Mouse (Mus musculus) left cerebral cortex, adult 9 months (tissue): ENCODE measurements at regions not wholly inside any gene's neighbourhood (a gene's known extent, or its start where the extent isn't known, plus 50 kb on each side); places are given as distances from the start of the nearest gene placed in this dataset.
"Not testable (repeated sequence)": the region's sequence is repeated elsewhere in the genome, so short reads cannot be mapped to it uniquely, and the experiment has no call there.

ENCODE experiments used
- DNase-seq, 2 experiments: peaks; one replicate each; pipeline ENCODE4 v3.0.0; 2022; ENCODE audit warnings: low spot score in 2 of 2

DNA sequence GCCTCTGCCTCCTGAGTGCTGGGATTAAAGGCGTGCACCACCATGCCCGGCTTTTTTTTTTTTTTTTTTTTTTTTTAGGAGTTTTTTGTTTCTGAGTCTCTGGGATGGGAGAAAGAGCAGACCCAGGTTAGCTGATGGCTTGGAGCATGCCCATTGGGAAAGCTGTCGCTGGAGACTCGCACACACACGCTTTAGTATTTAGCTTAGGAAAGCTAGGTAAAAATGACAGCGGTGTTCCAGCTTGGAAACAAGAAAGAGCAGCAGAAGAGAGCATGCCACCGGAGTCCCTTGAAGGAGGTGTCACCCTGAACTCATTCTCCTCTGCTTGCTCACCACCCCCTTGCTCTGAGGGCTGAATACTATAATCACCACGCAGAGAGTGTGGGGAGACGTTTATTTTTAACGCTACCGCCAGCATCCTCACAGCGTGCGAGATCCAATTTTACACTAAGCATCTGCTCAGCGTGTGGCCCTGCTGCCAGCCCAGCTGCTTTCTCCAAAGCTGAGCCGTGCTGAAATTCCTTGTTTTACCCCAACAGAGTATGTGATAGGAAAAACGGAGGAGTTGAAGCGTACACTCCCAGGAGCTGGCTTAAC is 95.9 kb upstream of the Map3k1 start:
- DNase-seq: peak; percentile 82 to 93

DNA sequence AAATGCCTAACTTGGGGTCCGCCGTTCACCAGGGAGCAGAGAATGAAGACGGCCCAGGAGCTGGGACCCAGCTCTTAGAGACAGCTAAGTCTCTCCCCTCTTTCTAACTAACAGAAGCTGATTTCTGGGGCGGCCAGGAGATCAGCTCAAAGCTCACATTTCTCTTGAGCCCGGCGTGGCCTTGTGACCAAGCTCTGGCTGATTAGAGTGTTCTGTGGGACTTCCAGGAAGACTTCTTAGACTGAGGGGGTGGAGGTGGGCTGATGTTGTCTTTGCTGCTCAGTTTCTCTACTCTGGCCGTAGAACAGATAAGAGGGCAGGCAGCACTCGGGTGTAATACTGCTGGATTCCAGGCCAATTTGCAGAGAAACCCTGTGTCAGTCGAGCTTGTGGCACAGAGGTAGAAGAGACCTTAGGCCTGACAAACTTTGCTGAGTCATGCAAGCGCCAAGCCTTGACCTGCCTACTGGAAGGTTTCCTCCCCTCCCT is 96.5 kb upstream of the Map3k1 start:
- no peak for DNase-seq

DNA sequence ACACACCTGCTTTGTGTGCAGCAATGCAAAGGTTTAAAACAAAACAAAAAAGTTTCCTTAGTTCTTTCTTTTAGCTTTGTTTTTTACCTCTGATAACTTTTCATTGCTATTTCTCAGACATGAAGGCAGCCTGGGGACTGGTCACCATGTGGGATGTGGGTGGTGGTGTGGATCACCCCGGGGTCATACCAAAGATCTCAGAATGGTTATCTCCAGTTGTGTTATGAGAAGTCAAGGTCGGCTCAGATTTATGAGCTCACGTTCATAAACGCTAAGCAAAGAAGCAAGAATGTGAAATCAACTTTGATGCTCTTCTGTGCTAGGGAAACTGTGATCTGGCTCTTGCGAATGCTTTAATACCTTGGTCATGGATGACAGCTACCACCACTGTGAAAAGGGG is 102.3 kb upstream of the Map3k1 start:
- DNase-seq: no peak

DNA sequence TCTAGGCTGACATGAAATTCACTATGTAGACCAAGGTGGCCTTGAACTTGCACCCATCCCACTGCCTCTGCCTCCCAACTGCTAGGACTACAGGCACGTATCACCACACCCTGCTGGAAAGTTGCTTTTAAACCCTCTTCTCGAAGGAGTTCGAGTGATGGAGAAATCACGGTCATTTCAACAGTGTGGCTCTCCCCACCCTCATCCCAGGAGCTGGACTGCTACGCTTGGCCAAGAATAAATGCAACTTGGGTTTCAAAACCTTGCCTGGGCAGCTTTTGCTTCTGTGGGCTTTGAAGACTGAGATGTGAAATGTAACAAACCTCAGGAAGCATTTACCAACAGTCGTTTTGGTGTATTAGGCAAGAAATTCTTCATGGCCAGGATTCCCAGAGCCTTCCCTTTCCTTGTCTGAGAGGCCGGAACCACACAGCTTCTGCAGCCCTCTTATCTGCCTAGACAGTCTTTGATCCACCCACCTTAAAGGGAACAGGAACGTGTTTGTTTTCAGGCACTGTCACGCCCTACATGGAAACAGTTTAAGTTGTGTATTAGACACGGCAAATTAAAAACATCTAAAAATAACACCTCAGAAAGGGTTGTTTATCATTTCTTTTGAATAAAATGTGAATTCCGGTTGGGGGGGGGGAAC is 103.0 kb upstream of the Map3k1 start:
- no peak for DNase-seq

DNA sequence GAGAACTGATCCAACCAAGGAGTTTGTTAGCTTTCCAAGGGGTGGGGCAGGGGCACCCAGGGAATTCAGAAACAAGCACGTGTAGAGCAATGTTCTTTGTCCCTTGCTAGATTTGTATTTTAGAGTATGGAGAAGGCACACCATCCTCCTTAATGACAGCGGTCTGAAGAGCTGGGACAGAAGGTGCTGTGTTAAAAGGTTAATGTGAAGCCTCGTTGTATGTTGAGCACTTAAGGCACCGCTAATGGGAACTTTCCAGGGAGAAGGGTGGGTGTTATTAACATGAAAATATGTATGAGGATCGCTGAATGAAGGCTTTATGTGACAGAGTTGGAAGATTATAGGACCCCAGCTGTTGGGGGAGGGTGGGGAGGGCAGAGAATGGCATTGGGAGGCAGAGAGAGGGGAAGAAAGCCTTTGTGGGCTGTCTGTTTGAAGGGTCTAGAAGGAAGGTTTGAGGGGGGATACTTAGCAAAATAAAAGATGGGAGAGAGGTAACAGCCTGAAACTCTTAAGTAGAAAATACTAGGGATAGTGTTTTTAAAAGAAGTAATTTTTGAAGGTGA is 105.6 kb upstream of the Map3k1 start:
- DNase-seq: no peak

DNA sequence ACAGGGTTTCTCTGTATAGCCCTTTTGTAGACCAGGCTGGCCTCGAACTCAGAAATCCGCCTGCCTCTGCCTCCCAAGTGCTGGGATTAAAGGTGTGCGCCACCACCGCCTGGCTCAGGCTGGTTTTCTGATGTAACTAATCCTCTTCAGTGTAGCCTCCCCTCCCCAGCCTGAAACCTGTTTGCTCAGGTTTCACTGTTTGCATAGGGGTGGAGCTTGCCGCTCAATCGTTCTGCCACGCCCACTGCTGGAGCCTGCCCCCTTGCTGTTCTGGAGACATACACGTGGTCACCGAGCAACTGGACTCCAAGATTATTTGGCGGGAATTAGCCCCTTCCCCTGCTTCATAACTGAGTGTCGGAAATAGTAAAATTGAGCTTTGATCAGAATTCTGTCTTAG is 110.6 kb upstream of the Map3k1 start:
- DNase-seq: not testable (repeated sequence)

DNA sequence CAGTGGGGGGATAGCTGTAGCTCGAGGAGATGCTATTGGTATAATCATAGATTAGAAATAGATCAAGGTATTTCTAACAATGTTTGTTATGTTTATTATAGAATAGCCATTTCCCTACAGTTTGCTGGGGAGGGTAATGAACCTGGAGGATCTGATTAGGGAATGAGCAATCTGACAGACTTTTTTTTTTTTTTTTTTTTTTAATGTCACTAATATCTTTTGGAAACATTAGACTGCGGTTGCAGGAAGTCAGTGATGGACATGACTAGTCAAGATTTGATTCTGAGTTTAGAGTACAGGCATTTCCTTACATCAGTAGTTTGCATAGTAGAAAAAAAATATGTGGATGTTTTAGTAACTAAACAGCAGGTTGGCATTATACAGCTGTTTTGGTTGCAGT is 111.7 kb upstream of the Map3k1 start:
- no peak for DNase-seq

DNA sequence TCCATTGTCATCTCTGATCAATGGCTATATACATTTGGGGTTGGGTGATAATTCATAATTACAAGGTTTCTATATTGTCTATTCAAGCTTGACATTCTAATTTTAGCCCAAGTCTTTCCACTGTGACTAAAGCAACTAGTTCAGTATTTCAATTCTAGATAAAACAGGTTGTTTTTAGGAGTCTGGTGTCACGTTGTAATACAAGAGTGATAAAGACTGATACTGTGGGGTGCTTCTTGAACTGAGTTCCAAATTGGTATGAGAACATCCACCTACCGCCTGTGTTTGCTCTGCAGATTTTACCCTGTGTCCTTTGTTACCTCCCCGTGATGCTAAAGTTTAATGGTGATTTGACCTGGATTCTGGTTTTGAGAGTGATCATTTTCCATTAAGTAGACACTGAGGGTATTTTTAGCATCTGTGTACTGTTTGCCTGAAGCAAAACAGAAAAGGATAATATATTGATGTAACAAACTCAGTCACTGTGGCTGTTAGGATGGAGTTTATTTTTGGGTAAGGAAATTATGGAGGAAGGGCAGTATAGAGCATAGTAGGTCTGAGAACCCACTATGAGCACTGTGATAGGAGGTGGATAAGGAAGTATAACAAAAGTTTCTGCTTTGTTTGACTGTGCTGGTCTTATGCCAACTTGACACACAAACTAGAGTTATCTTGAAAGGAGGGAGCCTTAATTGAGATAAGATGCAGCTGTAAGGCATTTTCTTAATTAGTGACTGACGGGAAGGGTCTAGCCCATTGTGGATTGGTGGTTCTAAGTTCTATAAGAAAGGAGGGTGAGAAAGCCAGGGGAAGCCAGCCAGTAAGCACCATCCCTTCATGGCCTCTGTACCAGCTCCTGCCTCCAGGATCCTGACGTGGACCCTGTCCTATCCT is 112.6 kb upstream of the Map3k1 start:
- DNase-seq: no peak

DNA sequence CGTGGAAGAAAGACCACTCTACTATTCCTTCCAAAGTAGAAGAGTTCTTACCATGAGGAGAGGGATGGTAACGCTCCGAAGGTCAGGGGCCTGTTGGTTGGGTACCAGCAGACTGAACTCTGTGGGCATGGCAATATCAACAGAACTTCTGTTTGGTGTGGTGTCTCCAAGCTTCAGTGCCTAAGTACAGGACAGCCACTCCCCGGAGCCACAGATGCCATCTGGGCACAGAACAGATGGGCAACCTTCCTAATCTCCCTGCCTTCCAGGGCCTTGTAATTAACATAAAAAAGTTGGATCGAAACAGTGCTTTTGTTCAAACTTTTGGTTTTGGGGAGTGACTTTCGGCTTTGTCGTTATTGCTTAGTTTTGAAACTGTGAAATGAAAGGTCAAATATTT is 116.6 kb upstream of the Map3k1 start:
- no peak for DNase-seq

DNA sequence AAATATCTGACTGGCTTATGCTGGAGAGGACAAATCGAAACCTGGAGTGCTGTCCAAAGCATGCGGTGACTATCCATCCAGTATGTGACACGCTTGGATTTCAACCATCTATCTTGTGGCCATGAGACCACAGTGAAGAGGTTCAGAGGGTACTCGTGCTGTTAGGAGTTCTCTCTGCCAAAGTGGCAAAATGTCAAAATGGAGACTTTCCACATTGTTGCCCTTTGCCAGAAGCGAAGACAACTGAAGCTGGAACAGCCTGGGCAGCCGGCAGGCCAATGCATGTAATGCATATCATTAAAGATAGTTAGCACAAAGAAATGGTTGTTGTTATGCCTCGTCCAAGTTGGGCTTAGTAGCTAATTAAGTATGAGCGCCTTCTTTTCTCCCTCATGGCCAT is 118.0 kb upstream of the Map3k1 start:
- no peak for DNase-seq

DNA sequence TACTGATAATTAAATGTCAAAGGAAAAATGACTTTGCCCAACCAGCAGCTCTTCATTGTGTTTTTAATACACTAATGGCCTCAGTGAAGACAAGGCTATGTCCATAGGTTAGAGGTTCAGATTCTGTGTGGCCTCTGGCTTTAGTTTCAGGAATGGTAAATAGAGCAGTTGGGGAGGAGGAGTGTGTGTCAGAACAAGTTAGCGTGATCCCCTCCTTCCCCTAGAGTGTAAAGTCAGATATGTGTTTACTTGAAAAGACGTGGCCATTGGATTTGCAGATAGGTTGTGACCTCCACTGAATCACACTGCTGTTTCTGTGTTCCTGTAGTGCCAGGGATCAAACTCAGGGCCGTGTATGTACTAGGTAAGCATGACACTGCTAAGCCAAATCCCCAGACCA is 118.7 kb upstream of the Map3k1 start:
- DNase-seq: no peak

DNA sequence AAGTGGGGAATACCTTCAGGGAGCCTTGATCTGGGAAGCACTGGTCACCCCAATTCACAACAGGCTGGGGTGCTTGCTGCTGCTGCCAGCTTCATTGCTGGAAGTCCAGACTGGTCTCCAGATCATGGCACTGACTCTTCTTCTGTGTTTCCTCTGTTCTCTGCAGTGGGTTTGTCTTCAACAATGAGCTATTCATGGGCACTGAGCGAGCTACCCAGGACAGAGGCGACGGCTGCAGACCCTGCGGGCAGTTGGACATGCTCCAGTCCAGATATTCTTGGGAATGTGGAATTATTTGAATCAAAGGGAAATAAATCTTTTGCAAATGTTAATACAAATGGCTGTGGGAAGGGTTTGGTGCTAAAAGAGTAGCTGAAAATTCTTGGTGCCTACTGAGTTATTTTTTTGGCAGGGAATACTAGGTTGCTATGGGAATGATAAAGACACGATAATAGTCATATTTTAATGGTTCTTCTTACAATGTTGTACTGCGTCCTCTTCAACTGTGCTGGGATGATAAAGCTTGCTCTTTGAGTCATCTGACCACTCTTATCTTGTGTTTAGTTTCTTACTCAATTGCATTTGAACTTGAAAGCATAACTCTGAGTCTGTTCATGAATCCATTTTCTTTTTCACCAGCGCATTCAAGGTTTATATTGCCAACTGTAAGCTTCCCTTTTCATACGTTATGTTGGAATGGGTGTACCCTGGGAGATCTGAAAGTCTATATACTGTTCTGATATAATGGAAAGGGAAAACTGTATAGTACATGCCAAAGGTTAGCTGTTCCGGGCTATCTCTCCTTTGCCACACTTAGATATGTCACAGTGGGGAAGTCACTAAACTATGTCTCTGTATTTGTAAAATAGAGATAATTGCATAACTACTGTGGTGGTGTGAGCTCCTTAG is 120.1 kb upstream of the Map3k1 start:
- no peak for DNase-seq

DNA sequence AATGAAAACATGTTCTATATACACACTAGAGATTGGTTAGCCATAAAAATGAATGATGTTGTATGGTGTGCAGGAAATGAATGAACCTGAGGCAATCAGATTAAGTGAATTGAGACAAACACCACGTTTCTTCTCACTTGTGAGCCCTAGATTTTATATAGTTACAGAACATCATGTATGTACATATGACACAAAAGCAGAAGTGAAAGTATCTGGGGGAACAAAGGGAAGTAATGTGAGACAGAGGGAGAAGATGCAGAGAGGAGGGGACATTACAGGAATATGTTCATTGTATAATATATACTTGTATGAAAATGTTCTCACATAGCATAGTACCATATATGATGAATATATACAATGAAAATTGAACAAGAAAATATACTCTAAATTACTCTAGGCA is 121.1 kb upstream of the Map3k1 start:
- no peak for DNase-seq

DNA sequence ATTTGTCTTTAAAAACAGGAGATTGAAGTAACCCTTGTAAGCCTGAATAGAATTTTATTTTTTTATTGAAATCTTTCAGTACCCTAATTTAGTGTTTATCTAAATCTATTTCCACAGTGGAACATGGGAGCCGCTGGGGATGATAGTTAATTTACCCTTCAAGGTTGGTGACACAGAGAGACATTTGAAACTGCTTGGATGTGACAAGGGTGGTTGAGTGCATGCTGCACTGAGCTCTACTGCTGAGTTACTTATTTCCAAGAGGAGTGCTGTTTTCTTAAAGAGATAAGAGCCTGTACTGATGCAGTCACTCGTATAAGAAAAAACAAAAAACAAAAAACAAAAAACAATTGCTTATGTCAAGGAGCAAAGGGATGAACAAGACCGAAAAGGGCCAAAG is 123.7 kb upstream of the Map3k1 start:
- DNase-seq: no peak

DNA sequence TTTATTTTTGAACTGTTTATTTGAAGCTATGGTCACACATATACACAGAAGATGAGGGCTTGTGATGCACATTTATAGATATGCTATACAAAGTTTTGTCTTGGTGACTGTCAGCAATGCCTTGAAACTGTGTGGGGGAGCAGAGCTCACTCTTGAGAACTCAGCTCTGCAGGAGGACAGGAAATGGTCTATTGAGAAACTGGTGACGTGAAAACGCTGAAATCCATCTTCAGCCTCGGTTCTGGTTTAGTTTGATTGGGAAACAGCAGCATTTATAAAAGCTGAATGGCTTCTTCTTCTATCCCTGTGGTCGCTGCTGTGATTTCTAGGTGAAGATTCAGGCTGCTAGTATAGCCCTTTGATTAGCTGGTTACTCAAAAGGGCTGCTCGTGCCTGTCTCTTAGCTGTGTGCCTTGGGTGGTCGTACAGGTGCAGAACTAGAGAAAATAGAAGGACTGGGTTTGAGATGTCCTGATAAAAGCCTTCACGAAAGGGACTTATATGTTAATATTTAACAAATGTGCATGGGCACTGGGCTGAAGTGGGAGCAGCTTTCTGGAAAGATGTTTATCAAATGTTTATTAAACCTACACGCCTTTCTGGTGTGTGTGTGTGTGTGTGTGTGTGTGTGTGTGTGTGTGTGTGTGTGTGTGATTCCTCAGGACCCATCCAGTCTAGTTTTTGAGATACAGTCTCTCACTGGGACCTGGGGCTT is 124.9 kb upstream of the Map3k1 start:
- DNase-seq: no peak

DNA sequence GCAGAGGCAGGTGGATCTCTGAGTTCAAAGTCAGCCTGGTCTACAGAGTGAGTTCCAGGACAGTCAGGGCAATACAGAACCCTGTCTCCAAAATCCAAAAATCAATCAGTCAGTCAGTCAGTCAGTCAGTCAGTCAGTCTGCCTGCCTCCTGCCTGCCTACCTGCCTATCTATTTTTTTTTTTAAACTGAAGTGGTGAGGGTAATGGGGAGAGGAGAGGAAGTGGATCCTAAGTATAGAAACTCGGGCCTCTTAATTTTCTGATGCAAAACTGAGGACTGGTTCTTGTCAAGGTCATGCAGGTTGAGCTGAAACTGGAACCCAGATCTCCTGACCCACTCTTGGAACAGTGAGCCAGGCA is 126.9 kb upstream of the Map3k1 start:
- no peak for DNase-seq

DNA sequence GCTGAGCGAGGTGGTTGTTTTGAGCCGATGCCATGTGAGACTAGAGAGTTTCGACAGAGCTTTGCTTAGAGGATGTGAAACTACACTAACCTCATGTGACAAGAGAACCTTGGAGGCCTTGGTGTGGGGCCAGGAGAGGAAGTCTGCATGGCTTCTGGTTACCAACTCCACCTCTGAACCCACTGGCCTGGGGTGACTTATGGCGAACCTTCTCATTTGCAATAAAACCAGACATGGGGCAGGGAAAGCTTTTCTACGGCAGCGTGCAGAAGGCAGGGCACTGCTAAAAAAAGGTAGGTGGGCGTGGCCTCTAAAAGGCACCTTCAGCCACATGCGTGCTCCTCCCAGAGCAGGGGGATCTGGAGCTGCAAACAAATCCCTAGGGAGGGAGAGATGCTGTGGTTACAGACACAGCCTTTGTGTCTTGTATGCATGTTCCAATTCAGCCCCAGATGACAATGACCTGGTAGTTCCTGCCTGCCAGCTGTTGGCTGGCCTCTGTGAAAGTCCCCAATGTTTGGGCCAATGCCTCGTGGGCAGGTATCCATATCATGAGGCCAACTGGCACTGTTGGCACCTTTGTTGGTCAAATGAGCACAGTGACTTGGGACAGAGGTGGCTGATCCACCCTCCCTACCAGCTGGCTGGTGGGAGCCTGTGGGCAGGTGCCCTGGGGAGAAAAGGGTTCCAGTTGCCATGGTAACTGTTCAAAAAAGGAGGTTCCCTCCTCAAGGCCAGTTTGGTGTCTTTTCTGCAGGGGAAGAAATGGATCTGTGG is 127.5 kb upstream of the Map3k1 start:
- peak; percentile 35 to 55 for DNase-seq

DNA sequence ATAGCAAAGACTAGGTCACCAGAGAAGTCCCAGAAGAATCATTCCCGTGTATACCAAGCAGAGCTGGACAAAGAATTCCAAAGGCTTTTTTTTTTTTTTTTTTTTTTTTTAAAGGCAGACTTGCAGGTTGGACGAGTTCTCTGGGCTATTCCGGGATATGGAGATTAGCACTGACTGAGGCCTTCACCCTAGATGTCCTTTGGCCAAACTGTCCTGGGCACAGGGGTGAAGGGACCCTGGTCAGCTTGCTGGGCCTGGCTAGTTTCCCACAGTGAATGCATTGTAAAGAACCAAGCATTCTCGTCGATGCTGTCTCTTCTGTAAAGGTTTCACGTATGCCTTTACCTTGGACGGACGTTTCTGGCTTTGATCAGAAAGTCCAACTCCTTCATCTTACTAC is 128.2 kb upstream of the Map3k1 start:
- no peak for DNase-seq

DNA sequence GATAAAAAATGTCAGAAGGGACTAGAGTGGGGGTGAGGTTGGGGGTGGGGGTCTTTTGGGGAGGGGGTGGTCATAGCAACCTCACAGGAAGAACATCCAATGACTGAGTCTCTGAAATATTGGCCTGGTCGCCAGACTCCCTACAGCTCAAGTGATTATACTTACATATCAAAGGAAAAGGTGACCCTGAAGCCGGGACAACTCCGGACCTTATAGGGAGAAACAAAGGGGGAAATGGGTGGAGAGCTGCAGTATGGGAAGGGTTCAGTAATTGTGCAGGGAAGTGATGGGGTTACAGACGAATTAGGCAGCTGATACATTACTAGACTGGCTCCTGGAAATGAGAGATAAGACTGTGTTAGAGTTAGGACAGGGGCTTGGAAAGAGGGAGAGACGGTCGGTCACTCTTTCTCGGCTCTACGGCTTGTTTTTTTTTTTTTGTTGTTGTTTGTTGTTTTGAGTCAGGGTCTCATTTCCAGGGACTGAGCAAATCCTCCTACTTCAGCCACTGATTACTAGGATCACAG is 130.2 kb upstream of the Map3k1 start:
- no peak for DNase-seq
